Mouse (Mus musculus) stomach, embryonic 14.5 days (tissue): ENCODE results near the gene Acadsb. TPM values are rescaled to one million over a fixed set of nuclear protein-coding genes. Genes with fewer than 3 reads are reported as not detected.
"Not testable (repeated sequence)": the region's sequence is repeated elsewhere in the genome, so short reads cannot be mapped to it uniquely, and the experiment has no call there.

Experiments
- ATAC-seq: fragments of 200-750 bp; cut with Nextera tagmentation; 2 replicates; pipeline ENCODE4 v1.8.0; 2017; ENCODE audit warnings: low read depth, moderate TSS enrichment; ENCODE audit not compliant: insufficient number of reproducible peaks, insufficient read depth, low FRiP score
- H3K27ac ChIP-seq: fragments of 300-500 bp; sonication (generic); 2 replicates; pipeline ENCODE4 v1.5.1; 2014; ENCODE audit warnings: mild to moderate bottlenecking, low read length, moderate library complexity, mixed read lengths
- H3K27me3 ChIP-seq: fragments of 300-500 bp; sonication (generic); 2 replicates; pipeline ENCODE4 v1.6.1; 2014; ENCODE audit warnings: low read length, control low read depth, mixed read lengths; ENCODE audit not compliant: control insufficient read depth, insufficient read depth
- H3K36me3 ChIP-seq: fragments of 300-500 bp; sonication (generic); 2 replicates; pipeline ENCODE4 v1.6.1; 2014; ENCODE audit warnings: mild to moderate bottlenecking, control low read depth, low read length, moderate library complexity, mixed read lengths; ENCODE audit not compliant: control insufficient read depth, insufficient read depth
- H3K4me1 ChIP-seq: fragments of 300-500 bp; sonication (generic); 2 replicates; pipeline ENCODE4 v1.6.1; 2014; ENCODE audit warnings: low read length, control low read depth, mixed read lengths; ENCODE audit not compliant: control insufficient read depth, insufficient read depth
- H3K4me2 ChIP-seq: fragments of 300-500 bp; sonication (generic); replicated peaks from 2 replicates; pipeline ENCODE4 v1.6.1; 2014; ENCODE audit warnings: low read depth, low read length, control low read depth
- H3K4me3 ChIP-seq: fragments of 300-500 bp; sonication (generic); 2 replicates; pipeline ENCODE4 v1.5.1; 2014; ENCODE audit warnings: low read depth, low read length, control low read depth
- H3K9ac ChIP-seq: fragments of 300-500 bp; sonication (generic); replicated peaks from 2 replicates; pipeline ENCODE4 v1.6.1; 2014; ENCODE audit warnings: low read depth, mild to moderate bottlenecking, control low read depth, low read length, moderate library complexity, mixed read lengths
- H3K9me3 ChIP-seq: fragments of 300-500 bp; sonication (generic); 2 replicates; pipeline ENCODE4 v1.6.1; 2016; ENCODE audit warnings: low read depth, low read length, control low read depth; ENCODE audit not compliant: control insufficient read depth
- WGBS: fragments of 180-500 bp; shearing (Covaris S2); extraction: QIAGEN DNeasy Blood & Tissue Kit; methylation state at CpG from one replicate; pipeline ENCODE4 v1.1.7; 2014; 5-methylcytosine and 5-hydroxymethylcytosine counted together
- polyA plus RNA-seq: library from polyadenylated mRNA; unstranded; fragments of >200 nt; fragmentation: Nextera tagmentation; extraction: Ambion mirVana; gene quantifications from 2 replicates; pipeline ENCODE4 v1.2.1, GENCODE M21; 2014

Acadsb gene
- polyA plus RNA-seq, 1 experiment from 2014 or later, result 109 TPM

GRCm38 (mm10) chr7:131391761-131392160, 18.6 kb upstream of the Acadsb start:
- peaks cover 13% of the 10 kb centered on the region for H3K36me3 ChIP-seq
- ATAC-seq, result not testable (repeated sequence)
- WGBS, result 95% methylated on average over 6 of the region's 7 CpGs

GRCm38 (mm10) chr7:131409321-131409987, 947 bp upstream of the Acadsb start:
- no peaks in the 10 kb centered on the region for H3K9me3 ChIP-seq
- peak overlapping the region; percentile 61 for H3K4me2 ChIP-seq
- WGBS, result 5% methylated on average over 16 of the region's 16 CpGs
- no peak for ATAC-seq
- H3K27me3 ChIP-seq, result no peaks in the 10 kb centered on the region
- no peaks in the 10 kb centered on the region for H3K36me3 ChIP-seq
- H3K27ac ChIP-seq, result no peak overlapping the region
- peak overlapping the region; percentile 89 for H3K9ac ChIP-seq
- H3K4me3 ChIP-seq, result peak overlapping the region; percentile 95
- H3K4me1 ChIP-seq, result peaks cover 9% of the 10 kb centered on the region

More at GRCm38 (mm10) chr7:131391761-131392160, 18.6 kb upstream of the Acadsb start:
- H3K4me1 ChIP-seq, H3K4me3 ChIP-seq, H3K9me3 ChIP-seq, H3K27me3 ChIP-seq, H3K9ac ChIP-seq, H3K4me2 ChIP-seq, H3K27ac ChIP-seq: not testable (repeated sequence)

- no peaks in the 10 kb centered on the region for H3K36me3 ChIP-seq
- H3K27me3 ChIP-seq, result no peaks in the 10 kb centered on the region
- peak overlapping the region; percentile 89 for H3K9ac ChIP-seq
- peak overlapping the region; percentile 35; the same call in 1 of the 2 replicates for H3K27ac ChIP-seq
- peaks cover 9% of the 10 kb centered on the region for H3K4me1 ChIP-seq
- ATAC-seq, result peak; percentile 50
- H3K9me3 ChIP-seq, result no peaks in the 10 kb centered on the region
- H3K4me3 ChIP-seq, result peak overlapping the region; percentile 95
- peak overlapping the region; percentile 61 for H3K4me2 ChIP-seq
- under 1% methylated on average over 38 of the region's 38 CpGs for WGBS
Observed at GRCm38 (mm10) chr7:131409988-131410385, 414 bp upstream of the Acadsb start.

GRCm38 (mm10) chr7:131411221-131411940, 980 bp downstream of the Acadsb start:
- ATAC-seq, result no peak
- peaks cover 9% of the 10 kb centered on the region for H3K4me1 ChIP-seq
- H3K27ac ChIP-seq, result peak overlapping the region; percentile 40; the same call in 1 of the 2 replicates
- peak overlapping the region; percentile 48 for H3K4me2 ChIP-seq
- H3K9me3 ChIP-seq, result no peaks in the 10 kb centered on the region
- peak overlapping the region; percentile 95 for H3K4me3 ChIP-seq
- H3K27me3 ChIP-seq, result no peaks in the 10 kb centered on the region
- no peaks in the 10 kb centered on the region for H3K36me3 ChIP-seq
- 27% methylated on average over 10 of the region's 10 CpGs for WGBS
- H3K9ac ChIP-seq, result no peak overlapping the region; the same call in 1 of the 2 replicates

- no peaks in the 10 kb centered on the region for H3K36me3 ChIP-seq
- H3K27me3 ChIP-seq, result no peaks in the 10 kb centered on the region
- H3K27ac ChIP-seq, result no peak overlapping the region
- H3K4me2 ChIP-seq, result peak overlapping the region; percentile 48
- no peaks in the 10 kb centered on the region for H3K9me3 ChIP-seq
- 42% methylated on average over 2 of the region's 2 CpGs for WGBS
- no peak for ATAC-seq
- peak overlapping the region; percentile 95; the same call in 1 of the 2 replicates for H3K4me3 ChIP-seq
- peaks cover 9% of the 10 kb centered on the region for H3K4me1 ChIP-seq
- no peak overlapping the region for H3K9ac ChIP-seq
Observed at GRCm38 (mm10) chr7:131411941-131412270, 1.5 kb downstream of the Acadsb start.

- H3K27me3 ChIP-seq, H3K9me3 ChIP-seq, H3K27ac ChIP-seq, H3K36me3 ChIP-seq, H3K4me2 ChIP-seq, H3K4me1 ChIP-seq, ATAC-seq, H3K4me3 ChIP-seq, H3K9ac ChIP-seq: not testable (repeated sequence)
Observed at GRCm38 (mm10) chr7:131416742-131417141, 6.3 kb downstream of the Acadsb start.

GRCm38 (mm10) chr7:131417605-131418004, 7.2 kb downstream of the Acadsb start:
- H3K36me3 ChIP-seq, result no peaks in the 10 kb centered on the region
- H3K9ac ChIP-seq, result no peak overlapping the region
- H3K27ac ChIP-seq, result no peak overlapping the region
- ATAC-seq, result no peak
- H3K4me2 ChIP-seq, result no peak overlapping the region
- H3K4me1 ChIP-seq, result 0 out of 2 replicates have a peak, but pooled peaks cover under 1% of the 10 kb centered on the region
- H3K27me3 ChIP-seq, result no peaks in the 10 kb centered on the region
- no peaks in the 10 kb centered on the region for H3K9me3 ChIP-seq
- no peak overlapping the region for H3K4me3 ChIP-seq

GRCm38 (mm10) chr7:131424912-131425311, 14.5 kb downstream of the Acadsb start:
- no peak overlapping the region for H3K4me3 ChIP-seq
- ATAC-seq, result no peak; the same call in 1 of the 2 replicates
- H3K36me3 ChIP-seq, result no peaks in the 10 kb centered on the region; the same call in 1 of the 2 replicates
- H3K4me2 ChIP-seq, result no peak overlapping the region
- no peaks in the 10 kb centered on the region for H3K27me3 ChIP-seq
- H3K9me3 ChIP-seq, result no peaks in the 10 kb centered on the region
- no peak overlapping the region for H3K27ac ChIP-seq
- H3K9ac ChIP-seq, result no peak overlapping the region
- no peaks in the 10 kb centered on the region for H3K4me1 ChIP-seq
- 66% methylated on average over 2 of the region's 2 CpGs for WGBS
